Mouse (Mus musculus): ENCODE measurements around the gene Ppil4.

- TF ChIP-seq CTCF (IDR thresholded peaks at IDR 0.05 in 2 of 3, conservative IDR thresholded peaks at IDR 0.05 in 1 of 3; ENCODE audit: control insufficient read depth in 1 of 3, insufficient read depth in 1 of 3, low read depth in 2 of 3, low read length in 3 of 3, poor library complexity in 1 of 3, severe bottlenecking in 1 of 3): no peak
- TF ChIP-seq ELF1 (IDR thresholded peaks at IDR 0.05; ENCODE audit: low read depth, low read length): no peak
- TF ChIP-seq RAD21 (IDR thresholded peaks at IDR 0.05; ENCODE audit: low read depth, low read length): no peak
- TF ChIP-seq CHD2 (IDR thresholded peaks at IDR 0.05; ENCODE audit: low read length): no peak
- TF ChIP-seq SMC3 (IDR thresholded peaks at IDR 0.05; ENCODE audit: low read depth, low read length): no peak
- no peak for TF ChIP-seq ZC3H11A (IDR thresholded peaks at IDR 0.05; ENCODE audit: low read depth, low read length)
- TF ChIP-seq USF1 (IDR thresholded peaks at IDR 0.05; ENCODE audit: low read depth, low read length): no peak
- TF ChIP-seq BHLHE40 (IDR thresholded peaks at IDR 0.05; ENCODE audit: borderline replicate concordance, low read depth, low read length): no peak
- no peak for TF ChIP-seq MAFK (IDR thresholded peaks at IDR 0.05; ENCODE audit: borderline replicate concordance, low read depth, low read length)
- no peak for TF ChIP-seq TCF12 (IDR thresholded peaks at IDR 0.05; ENCODE audit: low read depth, low read length)
- TF ChIP-seq POLR2A (IDR thresholded peaks at IDR 0.05; ENCODE audit: control insufficient read depth in 1 of 2, insufficient read depth in 1 of 2, low read depth in 1 of 2, low read length in 2 of 2, poor library complexity in 1 of 2): no peak
- no peak for TF ChIP-seq MAX (IDR thresholded peaks at IDR 0.05; ENCODE audit: low read length)
- no peak for TF ChIP-seq HCFC1 (IDR thresholded peaks at IDR 0.05; ENCODE audit: low read depth, low read length)
- no peak for TF ChIP-seq EP300 (IDR thresholded peaks at IDR 0.05; ENCODE audit: low read depth in 1 of 2, low read length in 2 of 2)
Observed at GRCm38 (mm10) chr10:7781214-7781613, 11.5 kb upstream of the Ppil4 start.
